ENCODE assay signal across 26 mouse cellular contexts in genomic region chr13:32776350-32776749, GRCm38 (mm10). TPM values are rescaled to one million over a fixed set of nuclear protein-coding genes. Genes with fewer than 3 reads are reported as not detected.
DNase-seq lines count a peak whose midpoint lies in the region; ATAC-seq and TF ChIP-seq lines count a peak whose summit lies in the region.
"Had no signal": no experiment of that assay in that cellular context is flagged by ENCODE, and none has a peak within 500 bp of the region (broad histone marks: within the 10 kb centered on the region; RNA-seq: fewer than 3 reads in every experiment).

No protein-coding gene starts in this region.

- H3K79me2 ChIP-seq in myocyte (ENCODE audit: control insufficient read depth, insufficient read depth): peaks cover 32% of the 10 kb centered on the region

- H3K27me3 ChIP-seq in embryonic facial prominence, embryonic 15.5 days: no peaks in the 10 kb centered on the region
- H3K27me3 ChIP-seq in myocyte (ENCODE audit: control insufficient read depth, insufficient read depth, insufficient read length): no peaks in the 10 kb centered on the region
- H3K27me3 ChIP-seq: CH12.LX; forebrain, embryonic 13.5 days had no signal

- ATAC-seq in embryonic facial prominence, embryonic 15.5 days (ENCODE audit: insufficient number of reproducible peaks, low FRiP score, low TSS enrichment, low read depth): 0 out of 2 replicates have a peak, but pooled peaks have one; percentile 43
- ATAC-seq: forebrain, embryonic 13.5 days; hindbrain, embryonic 16.5 days; liver, postnatal 0 days had no signal

- no peaks in the 10 kb centered on the region for H3K36me3 ChIP-seq in embryonic facial prominence, embryonic 15.5 days
- no peaks in the 10 kb centered on the region for H3K36me3 ChIP-seq in myocyte (ENCODE audit: control insufficient read depth, insufficient read depth)

- intact Hi-C loops in heart, postnatal 36 days (cut with DNase I): no loop called here

- H3K4me3 ChIP-seq in embryonic facial prominence, embryonic 15.5 days (replicated peaks): no peak overlapping the region
- H3K4me3 ChIP-seq in myocyte: peak overlapping the region; percentile 28
- H3K4me3 ChIP-seq: forebrain, embryonic 13.5 days; layer of hippocampus, adult 2 months had no signal

- no peak overlapping the region for H3K27ac ChIP-seq in embryonic facial prominence, embryonic 15.5 days (replicated peaks)
- H3K27ac ChIP-seq: forebrain, embryonic 13.5 days; layer of hippocampus, adult 2 months had no signal

- H3ac ChIP-seq in myocyte (ENCODE audit: control insufficient read depth, insufficient read length): no peak overlapping the region

- peak; percentile 52 for DNase-seq in adrenal gland, adult 2 months
- no peak for DNase-seq in adrenal gland, adult 18-20 months (ENCODE audit: low spot score in 2 of 2)
- peak; percentile 38 to 63 for DNase-seq in heart, adult 9 months (ENCODE audit: low spot score in 2 of 2)
- no peak for DNase-seq in heart, postnatal 36 days
- no peak for DNase-seq in embryo, embryonic 11 days
- DNase-seq in lung, postnatal 4 days: no peak
- DNase-seq: cerebellum, adult 9-11 months; kidney, adult 11 months; liver; liver, postnatal 0 days; lung, postnatal 14 days; right cerebral cortex, adult 18-20 months had no signal

- H3K9me3 ChIP-seq in embryonic facial prominence, embryonic 15.5 days (replicated peaks): no peaks in the 10 kb centered on the region
- H3K9me3 ChIP-seq: forebrain, embryonic 13.5 days had no signal

- no peak overlapping the region for H3K4me2 ChIP-seq in embryonic facial prominence, embryonic 15.5 days (replicated peaks)
- peak overlapping the region; percentile 78 for H3K4me2 ChIP-seq in myocyte (ENCODE audit: low read depth)
- H3K4me2 ChIP-seq: forebrain, embryonic 13.5 days had no signal

- peaks cover 6% of the 10 kb centered on the region; the same call in 1 of the 2 replicates for H3K4me1 ChIP-seq in embryonic facial prominence, embryonic 15.5 days
- H3K4me1 ChIP-seq: forebrain, embryonic 13.5 days had no signal

- H3K9ac ChIP-seq in embryonic facial prominence, embryonic 15.5 days: no peak overlapping the region
- H3K9ac ChIP-seq: forebrain, embryonic 13.5 days; liver, postnatal 0 days had no signal

- WGBS in embryonic facial prominence, embryonic 15.5 days: 45% methylated on average over 10 of the region's 10 CpGs

- TF ChIP-seq POLR2A in myocyte (IDR thresholded peaks at IDR 0.05; ENCODE audit: insufficient read length, low read depth): no peak

TF ChIP-seq in myocyte, 11 proteins besides CTCF, POLR2A, EP300 and RAD21:
- peak; percentile 79 to 94 (median 87) for TF ChIP-seq MYOD1 (IDR thresholded peaks at IDR 0.05; ENCODE audit: control insufficient read depth in 1 of 3, insufficient read length in 2 of 3, low read depth in 2 of 3)
- TF ChIP-seq TCF3 (IDR thresholded peaks at IDR 0.05; ENCODE audit: insufficient read length, low read depth): no peak
- no peak for TF ChIP-seq SRF (IDR thresholded peaks at IDR 0.05; ENCODE audit: control insufficient read depth, insufficient read length, low read depth)
- TF ChIP-seq TCF12 (IDR thresholded peaks at IDR 0.05; ENCODE audit: insufficient read depth, poor library complexity, severe bottlenecking): peak; percentile 73
- no peak for TF ChIP-seq MAX (IDR thresholded peaks at IDR 0.05; ENCODE audit: low read depth)
- TF ChIP-seq USF1 (IDR thresholded peaks at IDR 0.05; ENCODE audit: low read depth): no peak
- TF ChIP-seq MYOG (IDR thresholded peaks at IDR 0.05; ENCODE audit: control insufficient read depth in 1 of 3, insufficient read depth in 1 of 3, insufficient read length in 2 of 3, low read depth in 2 of 3): peak in 1 of 3 experiments; percentile 68
- no peak; the same call in 1 of the 2 replicates for TF ChIP-seq CEBPB (IDR thresholded peaks at IDR 0.05; ENCODE audit: insufficient read depth, poor library complexity, severe bottlenecking)
- TF ChIP-seq REST (IDR thresholded peaks at IDR 0.05; ENCODE audit: insufficient read depth, insufficient read length): no peak
- TF ChIP-seq E2F4 (IDR thresholded peaks at IDR 0.05; ENCODE audit: insufficient read depth): no peak
- no peak for TF ChIP-seq POLR2AphosphoS2 (IDR thresholded peaks at IDR 0.05; ENCODE audit: insufficient read length, low read depth)

RNA-seq across cellular contexts. Expression of gene Mylk4, which starts 7.4 kb away (rescaled TPM):
- total RNA-seq in adrenal gland, adult 2 months (2021): not detected
- not detected in 2 replicates for polyA plus RNA-seq in adrenal gland, adult 2 months (2012; rRNA removed)
- under 1 TPM in 1 of 2 experiments, not detected in 1; 0.26 TPM for total RNA-seq in adrenal gland, adult 18-20 months (2021)
- total RNA-seq in heart, postnatal 36 days (2021): 100 to 1,000 TPM; 289 to 330 TPM
- 7.6 and 10.9 TPM in 2 replicates for polyA plus RNA-seq in embryonic facial prominence, embryonic 15.5 days (2015; fragmentation: Nextera tagmentation; extraction: Ambion mirVana)
- polyA plus RNA-seq in myocyte (2012; fragmentation: generic; extraction: Trizol): 31.1 TPM
- total RNA-seq: CH12.LX; left cerebral cortex, adult 18-20 months; midbrain, postnatal 0 days had no signal
- polyA plus RNA-seq: forebrain, embryonic 13.5 days; liver, postnatal 0 days; spleen, adult 2 months had no signal

RNA-seq across cellular contexts. Expression of gene Wrnip1, which starts 25.5 kb away (rescaled TPM):
- total RNA-seq in adrenal gland, adult 2 months (2021): 10 to 100 TPM; 33.4 to 37.7 TPM
- polyA plus RNA-seq in adrenal gland, adult 2 months (2012; rRNA removed): 46.7 and 47.1 TPM in 2 replicates
- 10 to 100 TPM; 28.0 to 54.6 TPM for total RNA-seq in adrenal gland, adult 18-20 months (2021)
- 10 to 100 TPM; 22.5 to 27.8 TPM for total RNA-seq in heart, postnatal 36 days (2021)
- polyA plus RNA-seq in embryonic facial prominence, embryonic 15.5 days (2015; fragmentation: Nextera tagmentation; extraction: Ambion mirVana): 31.6 and 39.4 TPM in 2 replicates
- 22.4 TPM for polyA plus RNA-seq in myocyte (2012; fragmentation: generic; extraction: Trizol)

RNA-seq across cellular contexts. Expression of gene D930007J09Rik, which starts 26.3 kb away (rescaled TPM):
- total RNA-seq in adrenal gland, adult 2 months (2021): not detected
- 1.5 and 1.7 TPM in 2 replicates for polyA plus RNA-seq in adrenal gland, adult 2 months (2012; rRNA removed)
- not detected for total RNA-seq in adrenal gland, adult 18-20 months (2021)
- not detected for total RNA-seq in heart, postnatal 36 days (2021)
- polyA plus RNA-seq in embryonic facial prominence, embryonic 15.5 days (2015; fragmentation: Nextera tagmentation; extraction: Ambion mirVana): not detected in 2 replicates
- polyA plus RNA-seq in myocyte (2012; fragmentation: generic; extraction: Trizol): not detected
- total RNA-seq: heart, adult 18-20 months; layer of hippocampus, adult 2 months; megakaryocyte-erythroid progenitor cell, adult 5-6 weeks; midbrain, postnatal 0 days had no signal
- polyA plus RNA-seq: forebrain, embryonic 13.5 days; hindbrain, embryonic 16.5 days; liver, postnatal 0 days; midbrain, postnatal 0 days; neural tube, embryonic 11.5 days; spleen, adult 2 months; stomach, embryonic 16.5 days; thymus, postnatal 0 days had no signal

Comparison
In these comparisons a context has a peak if more than half of its experiments do, and no peak if none do; other contexts are left out.
1. DNase-seq: peak in adrenal gland, adult 2 months (single experiment) and heart, adult 9 months (2 of 2); none in adrenal gland, adult 18-20 months (0 of 2), heart, postnatal 36 days (0 of 2), embryo, embryonic 11 days (single experiment) and lung, postnatal 4 days (0 of 2).
2. RNA of gene Mylk4, which starts 7.4 kb away (total RNA-seq): 289 to 330 TPM in heart, postnatal 36 days; 0.26 TPM in adrenal gland, adult 18-20 months and not detected in adrenal gland, adult 2 months; every median in the first group is over 100 times any median in the second.